Mouse (Mus musculus) G1E (cell line): Measurements from ENCODE around the gene Spef2. TPM values are rescaled to one million over a fixed set of nuclear protein-coding genes. Genes with fewer than 3 reads are reported as not detected.
"Not testable (repeated sequence)": the region's sequence is repeated elsewhere in the genome, so short reads cannot be mapped to it uniquely, and the experiment has no call there.

Experiments
- ATAC-seq: 2 replicates; pipeline ENCODE4 v1.8.0; 2016; ENCODE audit warnings: mild to moderate bottlenecking; ENCODE audit not compliant: insufficient number of reproducible peaks, poor library complexity, low FRiP score, severe bottlenecking; ENCODE audit errors: extremely low read depth
- DNase-seq: peaks from one replicate; pipeline ENCODE4 v3.0.0; 2012; ENCODE audit warnings: low spot score
- H3K27me3 ChIP-seq: 2 replicates; pipeline ENCODE4 v1.6.1; 2012; ENCODE audit warnings: mild to moderate bottlenecking, low read length, inconsistent platforms; ENCODE audit not compliant: insufficient read depth
- H3K36me3 ChIP-seq: replicated peaks from 2 replicates; pipeline ENCODE3; 2012; ENCODE audit warnings: mild to moderate bottlenecking, inconsistent platforms
- H3K4me1 ChIP-seq: 2 replicates; pipeline ENCODE4 v1.6.1; 2012; ENCODE audit warnings: low read depth, low read length, inconsistent platforms, mixed read lengths; ENCODE audit not compliant: insufficient read depth
- H3K4me3 ChIP-seq: 2 replicates; pipeline ENCODE4 v1.5.1; 2012; ENCODE audit warnings: low read depth, mild to moderate bottlenecking, inconsistent platforms, low read length, moderate library complexity, mixed read lengths
- H3K9me3 ChIP-seq: replicated peaks from 2 replicates; pipeline ENCODE4 v1.6.1; 2012; ENCODE audit warnings: inconsistent platforms
- CTCF ChIP-seq: IDR thresholded peaks from 2 replicates; pipeline ENCODE4 v1.5.1; 2012; ENCODE audit warnings: low read depth, low read length, inconsistent platforms, mixed read lengths
- GATA1 ChIP-seq: IDR thresholded peaks from 2 replicates; pipeline ENCODE4 v1.6.1; 2012; ENCODE audit warnings: borderline replicate concordance, low read length, inconsistent platforms, mixed read lengths
- GATA2 ChIP-seq: IDR thresholded peaks from 2 replicates; pipeline ENCODE4 v1.6.1; 2012; ENCODE audit warnings: low read depth, low read length, inconsistent platforms, borderline replicate concordance
- POLR2AphosphoS5 ChIP-seq: IDR thresholded peaks from 2 replicates; pipeline ENCODE4 v1.6.1; 2012; ENCODE audit warnings: low read depth, low read length, inconsistent platforms; ENCODE audit not compliant: insufficient replicate concordance
- TAL1 ChIP-seq: conservative IDR thresholded peaks from 2 replicates; pipeline ENCODE4 v1.6.1; 2012; ENCODE audit warnings: low read depth, low read length, inconsistent platforms, mixed read lengths
- polyA plus RNA-seq: library from polyadenylated mRNA; stranded (reverse); fragments of >175 nt; gene quantifications from 2 replicates; pipeline ENCODE4 v1.2.3, GENCODE M21; 2012
- total RNA-seq, 2 experiments: library from RNA; stranded (forward) in 1 of 2; stranded (reverse) in 1 of 2; fragments of 200-1000 nt in 1 of 2; fragments of >200 nt in 1 of 2; fragmentation: Nextera tagmentation in 1 of 2; gene quantifications; 2 replicates each; pipeline ENCODE4 v1.2.3; 2014 to 2017

The Spef2 gene
- total and polyA plus RNA-seq, 3 experiments, result 0.05 TPM; not detected in 2

DNA sequence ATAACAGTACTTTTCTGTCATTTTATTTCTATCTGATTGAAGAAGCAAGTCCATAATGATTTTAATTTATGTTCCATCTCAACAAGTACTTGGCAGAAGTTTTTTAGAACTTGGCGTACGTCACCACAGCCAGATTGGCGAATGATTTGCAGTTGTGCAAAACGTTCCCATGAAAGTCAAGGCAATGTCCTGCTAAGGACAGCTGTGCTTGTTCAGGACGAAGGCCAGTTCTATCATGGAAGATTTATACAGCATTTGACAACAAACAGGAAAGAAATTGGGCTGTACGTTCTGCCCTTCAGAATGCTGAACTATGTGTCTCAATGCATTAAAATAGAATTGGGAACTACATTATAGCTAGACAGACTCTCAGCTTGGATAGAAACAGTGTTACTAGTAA lies 183.3 kb downstream of the Spef2 start:
- H3K4me1 ChIP-seq, result no peaks in the 10 kb centered on the region
- no peak for ATAC-seq
- H3K9me3 ChIP-seq, result no peaks in the 10 kb centered on the region
- H3K36me3 ChIP-seq, result no peaks in the 10 kb centered on the region
- H3K4me3 ChIP-seq, result no peak overlapping the region
- no peaks in the 10 kb centered on the region for H3K27me3 ChIP-seq
- no peak for DNase-seq
- TF ChIP-seq GATA2 (no peak), POLR2AphosphoS5 (no peak), GATA1 (no peak), CTCF (no peak), TAL1 (no peak)

DNA sequence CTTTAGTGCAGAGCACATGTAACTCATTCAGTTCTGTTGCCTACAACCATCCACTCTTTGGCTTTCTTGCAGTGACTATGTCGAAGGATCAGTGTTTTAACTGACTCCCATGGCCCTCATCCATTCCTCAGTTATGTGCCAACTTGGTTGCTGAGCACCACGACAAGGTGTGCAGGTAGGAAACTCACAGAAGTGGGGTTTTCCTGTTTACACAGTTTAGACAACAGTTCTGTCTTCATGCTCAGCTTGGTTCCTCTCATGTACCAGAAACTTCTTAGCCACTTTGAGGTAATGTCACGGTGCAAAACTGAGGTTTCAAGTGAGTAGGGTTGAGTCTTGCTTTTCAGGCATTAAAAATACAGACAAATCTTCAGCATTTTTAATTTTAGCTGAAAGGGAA lies 184.5 kb downstream of the Spef2 start:
- TF ChIP-seq POLR2AphosphoS5 (no peak), GATA1 (no peak), TAL1 (no peak), GATA2 (no peak), CTCF (no peak)
- Histone ChIP-seq H3K9me3 (no peaks in the 10 kb centered on the region), H3K36me3 (no peaks in the 10 kb centered on the region), H3K4me3 (no peak overlapping the region), H3K27me3 (no peaks in the 10 kb centered on the region), H3K4me1 (no peaks in the 10 kb centered on the region)
- no peak for ATAC-seq
- DNase-seq, result no peak

DNA sequence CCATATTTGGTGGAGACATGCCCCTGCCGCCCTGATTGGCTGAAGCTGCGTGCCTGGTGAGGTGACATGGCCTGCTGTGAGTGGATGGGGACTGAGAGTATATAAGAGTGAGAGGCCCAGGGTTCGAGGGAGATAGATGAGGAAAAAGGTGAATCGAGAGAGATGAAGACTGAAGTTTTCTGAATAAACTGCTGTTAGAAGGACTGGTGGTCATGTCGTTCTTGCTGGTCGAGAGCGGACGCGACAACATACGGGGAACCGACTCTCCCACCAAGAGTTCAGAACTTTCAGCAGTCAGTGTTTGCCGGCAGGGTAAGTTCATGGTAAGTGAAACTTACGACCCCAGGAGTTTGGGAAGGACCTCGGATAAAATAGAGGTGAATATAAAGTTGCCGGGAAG lies 191.4 kb downstream of the Spef2 start:
- H3K4me1 ChIP-seq, H3K27me3 ChIP-seq, H3K9me3 ChIP-seq, H3K4me3 ChIP-seq, ATAC-seq, DNase-seq, H3K36me3 ChIP-seq: not testable (repeated sequence)

DNA sequence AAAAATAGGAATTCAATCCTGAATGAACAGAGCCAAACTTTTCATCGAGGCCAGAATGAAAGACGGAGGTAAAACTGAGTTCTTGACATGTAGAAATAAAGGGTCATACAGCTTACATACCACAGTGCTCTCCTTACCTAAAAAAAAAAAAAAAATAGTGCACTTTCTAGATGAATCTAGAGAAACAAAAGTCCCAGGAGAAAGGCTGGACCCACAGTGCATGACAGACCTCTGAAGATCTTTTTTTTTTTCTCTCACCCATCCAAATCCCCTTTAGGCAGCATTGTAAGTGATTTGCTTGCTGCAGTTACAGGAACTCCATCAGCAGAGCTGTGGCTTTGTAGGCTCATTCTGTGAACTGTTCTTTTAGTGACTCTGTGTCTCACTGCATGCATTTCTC lies 199.7 kb downstream of the Spef2 start:
- no peak for ATAC-seq
- TF ChIP-seq TAL1 (no peak), CTCF (no peak), POLR2AphosphoS5 (no peak), GATA1 (no peak), GATA2 (no peak)
- Histone ChIP-seq H3K4me3 (no peak overlapping the region), H3K9me3 (no peaks in the 10 kb centered on the region), H3K4me1 (no peaks in the 10 kb centered on the region), H3K27me3 (no peaks in the 10 kb centered on the region), H3K36me3 (no peaks in the 10 kb centered on the region)
- no peak for DNase-seq

DNA sequence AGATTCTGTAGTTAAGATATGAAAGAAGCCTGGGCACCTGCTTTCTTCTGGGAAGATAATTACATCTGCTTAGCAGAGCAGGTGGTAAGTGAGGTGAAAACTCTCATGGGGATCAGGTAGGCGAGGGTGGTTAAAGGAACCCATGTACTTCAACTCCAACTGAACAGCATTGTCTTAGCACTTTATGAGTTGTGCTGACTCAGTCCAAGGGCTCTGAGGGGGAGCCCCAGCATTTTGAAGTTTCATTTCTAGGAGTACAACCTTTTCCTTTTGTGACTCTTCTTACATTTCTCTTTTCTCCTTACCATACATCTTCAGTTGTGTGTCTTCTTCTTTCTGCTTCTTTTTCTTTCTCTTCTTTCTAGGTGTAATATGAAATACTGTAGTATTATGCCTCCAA lies 213.5 kb downstream of the Spef2 start:
- Histone ChIP-seq H3K4me3 (no peak overlapping the region), H3K27me3 (no peaks in the 10 kb centered on the region), H3K36me3 (no peaks in the 10 kb centered on the region), H3K9me3 (no peaks in the 10 kb centered on the region), H3K4me1 (no peaks in the 10 kb centered on the region)
- DNase-seq (no peak), ATAC-seq (no peak)
- no peak for TF ChIP-seq GATA2
- no peak for TF ChIP-seq TAL1
- no peak for TF ChIP-seq GATA1
- no peak for TF ChIP-seq CTCF
- TF ChIP-seq POLR2AphosphoS5, result no peak

DNA sequence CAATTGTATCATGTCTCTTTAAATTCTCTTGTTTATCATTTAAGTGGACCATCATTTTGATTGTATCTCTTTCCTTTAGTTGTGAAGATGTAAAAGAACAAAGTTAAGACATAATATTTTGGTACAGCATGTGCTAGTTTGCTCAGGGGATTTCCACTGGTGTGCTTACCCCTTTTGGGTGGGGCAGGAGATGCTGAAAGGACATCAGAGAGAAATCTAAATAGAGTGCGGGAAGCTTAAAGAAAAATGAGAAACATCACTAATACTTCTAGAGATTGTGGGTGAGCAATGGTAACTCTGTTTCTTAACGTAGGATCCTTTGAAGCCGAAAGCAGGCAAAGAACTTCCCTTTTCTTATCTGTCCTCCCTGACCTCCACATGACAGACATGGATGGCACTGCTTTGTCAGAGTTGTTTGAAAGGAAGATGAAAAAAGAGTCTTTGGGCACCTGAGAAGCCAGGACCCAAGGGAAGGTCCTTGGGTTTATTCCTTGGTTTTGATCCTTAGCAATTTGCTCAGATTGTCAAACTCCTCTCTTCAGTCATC lies 215.2 kb downstream of the Spef2 start:
- no peak overlapping the region for H3K4me3 ChIP-seq
- ATAC-seq (no peak), DNase-seq (no peak)
- no peak for TF ChIP-seq GATA2
- TF ChIP-seq GATA1, result no peak
- no peak for TF ChIP-seq POLR2AphosphoS5
- no peak for TF ChIP-seq CTCF
- no peak for TF ChIP-seq TAL1
- H3K27me3 ChIP-seq, result no peaks in the 10 kb centered on the region
- H3K36me3 ChIP-seq, result no peaks in the 10 kb centered on the region
- no peaks in the 10 kb centered on the region for H3K9me3 ChIP-seq
- no peaks in the 10 kb centered on the region for H3K4me1 ChIP-seq

DNA sequence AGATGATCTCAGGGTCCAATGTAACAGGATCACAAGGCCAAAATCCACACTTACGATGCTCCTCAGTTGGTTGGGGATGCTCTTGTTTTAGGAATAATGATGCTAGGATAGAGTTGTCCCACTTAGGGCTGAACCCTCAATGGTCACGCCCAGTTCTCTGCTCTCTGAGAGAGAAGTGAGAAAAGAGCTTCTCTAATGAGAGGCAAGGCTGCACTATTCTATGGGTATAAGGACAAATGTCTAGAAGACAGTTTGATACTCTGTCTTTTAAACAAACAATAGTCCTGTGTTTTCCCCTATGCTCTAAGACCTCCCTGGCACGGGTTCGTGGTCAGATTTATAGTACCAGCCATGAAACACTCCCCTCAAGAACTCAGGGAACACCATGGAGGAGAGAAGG lies 218.6 kb downstream of the Spef2 start, which contains the start of gene Il7r:
TSS of gene Il7r (minus strand) at position 101 of the 400 bp plus-strand sequence.
- Histone ChIP-seq H3K27me3 (no peaks in the 10 kb centered on the region), H3K9me3 (no peaks in the 10 kb centered on the region), H3K4me1 (no peaks in the 10 kb centered on the region), H3K36me3 (no peaks in the 10 kb centered on the region), H3K4me3 (no peak within 1 kb of the TSS)
- no peak for TF ChIP-seq GATA1
- no peak for TF ChIP-seq GATA2
- no peak for TF ChIP-seq POLR2AphosphoS5
- no peak for TF ChIP-seq TAL1
- no peak for TF ChIP-seq CTCF
- no peak for DNase-seq
- ATAC-seq, result no peak
